8 mouse cellular contexts compared by ENCODE assay signal in the genomic region with DNA sequence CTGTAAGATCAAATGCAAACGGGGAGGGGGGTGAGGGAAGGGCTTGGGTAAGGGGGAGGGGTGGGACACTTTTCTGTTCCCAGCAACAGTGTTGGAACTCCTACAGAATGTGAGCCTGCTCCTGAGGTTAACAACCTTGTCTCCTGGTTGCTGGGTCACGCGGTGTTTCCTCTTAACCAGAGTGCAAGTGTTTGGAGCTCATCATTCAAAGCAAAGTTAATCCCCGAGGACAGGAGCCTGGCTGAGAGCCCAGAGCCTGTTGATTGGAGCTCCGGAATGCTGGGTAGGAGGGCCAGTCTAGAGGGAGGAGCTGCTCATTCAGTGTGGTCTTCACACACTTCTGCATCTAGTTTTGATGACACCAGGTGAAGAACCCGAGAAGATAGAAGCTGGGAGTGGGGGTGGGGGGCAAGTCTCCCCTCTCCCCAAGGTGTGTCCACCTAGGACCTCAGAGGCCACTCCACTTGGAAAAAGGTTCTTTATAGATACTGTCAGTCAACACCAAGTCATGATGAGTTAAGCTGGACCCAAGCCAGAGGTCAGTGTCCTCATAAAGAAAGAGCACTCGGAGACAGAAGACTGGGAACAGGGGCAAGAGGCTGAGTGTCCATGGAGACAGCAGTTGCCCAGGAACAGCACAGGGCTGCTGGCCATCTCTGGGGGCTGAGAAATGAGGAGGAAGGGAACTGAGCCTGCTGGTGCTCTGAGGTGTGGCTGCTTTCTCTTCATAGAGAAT.
DNase-seq lines count a peak whose midpoint lies in the region; ATAC-seq and TF ChIP-seq lines count a peak whose summit lies in the region.

No protein-coding gene starts in this region.

- H3K4me2 ChIP-seq in embryonic facial prominence, embryonic 12.5 days (replicated peaks), result no peak overlapping the region
- peak overlapping the region; percentile 24; the same call in 1 of the 2 replicates for H3K4me2 ChIP-seq in heart, embryonic 12.5 days
- no peak overlapping the region for H3K4me2 ChIP-seq in lung, postnatal 0 days (replicated peaks; ENCODE audit: low read depth, low read length)

- no peaks in the 10 kb centered on the region for H3K36me3 ChIP-seq in embryonic facial prominence, embryonic 12.5 days
- no peaks in the 10 kb centered on the region for H3K36me3 ChIP-seq in heart, embryonic 12.5 days
- no peaks in the 10 kb centered on the region for H3K36me3 ChIP-seq in lung, postnatal 0 days (ENCODE audit: insufficient read depth, low read length)

- TF ChIP-seq CTCF in lung, postnatal 0 days (IDR thresholded peaks at IDR 0.05), result no peak

- no peaks in the 10 kb centered on the region for H3K27me3 ChIP-seq in embryonic facial prominence, embryonic 12.5 days
- 0 out of 2 replicates have a peak, but pooled peaks cover 7% of the 10 kb centered on the region for H3K27me3 ChIP-seq in heart, embryonic 12.5 days (replicated peaks)
- no peaks in the 10 kb centered on the region for H3K27me3 ChIP-seq in lung, postnatal 0 days (replicated peaks; ENCODE audit: insufficient read depth, low read length)

- no peak overlapping the region for H3K4me3 ChIP-seq in embryonic facial prominence, embryonic 12.5 days
- H3K4me3 ChIP-seq in heart, embryonic 12.5 days, result no peak overlapping the region
- H3K4me3 ChIP-seq in lung, postnatal 0 days (ENCODE audit: low read depth, low read length), result no peak overlapping the region

- no peak overlapping the region for H3K27ac ChIP-seq in embryonic facial prominence, embryonic 12.5 days
- peak overlapping the region; percentile 85 for H3K27ac ChIP-seq in heart, embryonic 12.5 days (ENCODE audit: poor library complexity, severe bottlenecking)
- H3K27ac ChIP-seq in lung, postnatal 0 days (ENCODE audit: low read length), result no peak overlapping the region

- 21% methylated on average over 7 of the region's 7 CpGs for WGBS in embryonic facial prominence, embryonic 12.5 days
- WGBS in heart, embryonic 12.5 days, result 7% methylated on average over 7 of the region's 7 CpGs
- WGBS in lung, postnatal 0 days, result 10% methylated on average over 7 of the region's 7 CpGs

- peak; percentile 72 for ATAC-seq in embryonic facial prominence, embryonic 12.5 days (ENCODE audit: insufficient number of reproducible peaks, insufficient read depth, low FRiP score, low TSS enrichment)
- ATAC-seq in heart, embryonic 12.5 days (ENCODE audit: insufficient number of reproducible peaks, low FRiP score), result peak; percentile 84
- peak; percentile 82 for ATAC-seq in lung, postnatal 0 days

- peak; percentile 90 for DNase-seq in adrenal gland, adult 8-10 months
- DNase-seq in kidney, adult 9 months, result peak; percentile 97
- peak; percentile 74 for DNase-seq in lung, postnatal 0 days (ENCODE audit: low spot score)
- peak; percentile 70 for DNase-seq in retina, embryonic 14.5 days (ENCODE audit: low spot score)
- no peak for DNase-seq in layer of hippocampus, postnatal 25 days (ENCODE audit: extremely low spot score in 1 of 2, low spot score in 1 of 2)
- DNase-seq in spleen, adult 18-20 months, result no peak

- 0 out of 2 replicates have a peak, but pooled peaks have one; percentile 23 for TF ChIP-seq EP300 in lung, postnatal 0 days (IDR thresholded peaks at IDR 0.05)

- H3K9me3 ChIP-seq in embryonic facial prominence, embryonic 12.5 days, result no peaks in the 10 kb centered on the region
- H3K9me3 ChIP-seq in heart, embryonic 12.5 days (replicated peaks), result no peaks in the 10 kb centered on the region
- H3K9me3 ChIP-seq in lung, postnatal 0 days (ENCODE audit: low read length), result no peaks in the 10 kb centered on the region

- no peak overlapping the region for H3K9ac ChIP-seq in embryonic facial prominence, embryonic 12.5 days
- H3K9ac ChIP-seq in heart, embryonic 12.5 days, result no peak overlapping the region
- H3K9ac ChIP-seq in lung, postnatal 0 days (replicated peaks; ENCODE audit: low read depth), result no peak overlapping the region

- H3K4me1 ChIP-seq in embryonic facial prominence, embryonic 12.5 days, result peaks cover 17% of the 10 kb centered on the region
- H3K4me1 ChIP-seq in heart, embryonic 12.5 days (replicated peaks), result peaks cover 91% of the 10 kb centered on the region
- 0 out of 2 replicates have a peak, but pooled peaks cover 3% of the 10 kb centered on the region for H3K4me1 ChIP-seq in lung, postnatal 0 days (ENCODE audit: insufficient read depth, low read depth, low read length)

Comparison
In these comparisons a context has a peak if more than half of its experiments do, and no peak if none do; other contexts are left out.
1. DNase-seq: peak in adrenal gland, adult 8-10 months (single experiment), kidney, adult 9 months (single experiment), lung, postnatal 0 days (single experiment) and retina, embryonic 14.5 days (single experiment); none in layer of hippocampus, postnatal 25 days (0 of 2) and spleen, adult 18-20 months (0 of 2).
2. Peak in every context shown above with its lines, with median percentiles within 50 percentile points of each other: ATAC-seq.